Mouse (Mus musculus): Measurements from ENCODE around the gene Sycp1.

Sycp1 gene

GRCm38 (mm10) chr3:102935451-102936354, at the start of gene Sycp1:
Gene Sycp1, minus strand, starts transcription at chr3:102936100.
- DNase-seq (ENCODE audit: low spot score in 2 of 2), result no peak

- DNase-seq (ENCODE audit: low spot score in 2 of 2), result no peak
Observed at GRCm38 (mm10) chr3:102980349-102980736, 44.4 kb upstream of the Sycp1 start.

GRCm38 (mm10) chr3:102979550-102980348, 43.8 kb upstream of the Sycp1 start:
- peak; percentile 49 to 77 for DNase-seq (ENCODE audit: low spot score in 2 of 2)

- no peak for DNase-seq (ENCODE audit: low spot score in 2 of 2)
Observed at GRCm38 (mm10) chr3:102976906-102977305, 41.0 kb upstream of the Sycp1 start.

GRCm38 (mm10) chr3:102970508-102970907, 34.6 kb upstream of the Sycp1 start:
- DNase-seq (ENCODE audit: low spot score in 2 of 2), result no peak

GRCm38 (mm10) chr3:102970067-102970466, 34.2 kb upstream of the Sycp1 start:
- DNase-seq (ENCODE audit: low spot score in 2 of 2), result no peak

GRCm38 (mm10) chr3:102964033-102964432, 28.1 kb upstream of the Sycp1 start, which contains the start of gene Nr1h5:
Gene Nr1h5, minus strand, starts transcription at chr3:102964133.
- DNase-seq (ENCODE audit: low spot score in 2 of 2), result no peak

GRCm38 (mm10) chr3:102955596-102955995, 19.7 kb upstream of the Sycp1 start:
- DNase-seq (ENCODE audit: low spot score in 2 of 2), result no peak

- DNase-seq (ENCODE audit: low spot score in 2 of 2), result no peak
Observed at GRCm38 (mm10) chr3:102955143-102955542, 19.2 kb upstream of the Sycp1 start.

GRCm38 (mm10) chr3:102954476-102954875, 18.6 kb upstream of the Sycp1 start:
- DNase-seq (ENCODE audit: low spot score in 2 of 2), result no peak

GRCm38 (mm10) chr3:102946861-102947260, 11.0 kb upstream of the Sycp1 start:
- DNase-seq (ENCODE audit: low spot score in 2 of 2), result no peak

- DNase-seq (ENCODE audit: low spot score in 2 of 2), result no peak
Observed at GRCm38 (mm10) chr3:102946312-102946711, 10.4 kb upstream of the Sycp1 start.

GRCm38 (mm10) chr3:102938100-102938499, 2.2 kb upstream of the Sycp1 start:
- DNase-seq (ENCODE audit: low spot score in 2 of 2), result no peak

- no peak for DNase-seq (ENCODE audit: low spot score in 2 of 2)
Observed at GRCm38 (mm10) chr3:102899136-102899535, 36.8 kb downstream of the Sycp1 start.

- DNase-seq (ENCODE audit: low spot score in 2 of 2), result no peak
Observed at GRCm38 (mm10) chr3:102880529-102880928, 55.4 kb downstream of the Sycp1 start.

- no peak for DNase-seq (ENCODE audit: low spot score in 2 of 2)
Observed at GRCm38 (mm10) chr3:102848661-102849060, 87.2 kb downstream of the Sycp1 start.

- DNase-seq (ENCODE audit: low spot score in 2 of 2), result no peak
Observed at GRCm38 (mm10) chr3:102842386-102842785, 93.5 kb downstream of the Sycp1 start.

GRCm38 (mm10) chr3:102803937-102804336, 132.0 kb downstream of the Sycp1 start:
- DNase-seq (ENCODE audit: low spot score in 2 of 2), result peak; percentile 67 to 82

GRCm38 (mm10) chr3:102787369-102787768, 148.5 kb downstream of the Sycp1 start:
- DNase-seq (ENCODE audit: low spot score in 2 of 2), result no peak

GRCm38 (mm10) chr3:102782618-102783017, 153.3 kb downstream of the Sycp1 start, which contains the start of gene Tshb:
Gene Tshb, minus strand, starts transcription at chr3:102782718.
- DNase-seq (ENCODE audit: low spot score in 2 of 2), result no peak

- DNase-seq (ENCODE audit: low spot score in 2 of 2), result no peak
Observed at GRCm38 (mm10) chr3:102773018-102773417, 162.9 kb downstream of the Sycp1 start.

Measured in right cerebral cortex, postnatal 10 days (tissue).